Mouse (Mus musculus) right cerebral cortex, adult 18-20 months (tissue): ENCODE measurements around the gene Sgsm1.

ENCODE experiments used
- DNase-seq: peaks from one replicate; pipeline ENCODE4 v3.0.0; 2022; ENCODE audit warnings: mixed read lengths

The Sgsm1 gene

GRCm38 (mm10) chr5:113214455-113214854, 96.1 kb downstream of the Sgsm1 start:
- DNase-seq = no peak

- no peak for DNase-seq
These were observed 96.5 kb downstream of the Sgsm1 start for GRCm38 (mm10) chr5:113214041-113214440.

DNA sequence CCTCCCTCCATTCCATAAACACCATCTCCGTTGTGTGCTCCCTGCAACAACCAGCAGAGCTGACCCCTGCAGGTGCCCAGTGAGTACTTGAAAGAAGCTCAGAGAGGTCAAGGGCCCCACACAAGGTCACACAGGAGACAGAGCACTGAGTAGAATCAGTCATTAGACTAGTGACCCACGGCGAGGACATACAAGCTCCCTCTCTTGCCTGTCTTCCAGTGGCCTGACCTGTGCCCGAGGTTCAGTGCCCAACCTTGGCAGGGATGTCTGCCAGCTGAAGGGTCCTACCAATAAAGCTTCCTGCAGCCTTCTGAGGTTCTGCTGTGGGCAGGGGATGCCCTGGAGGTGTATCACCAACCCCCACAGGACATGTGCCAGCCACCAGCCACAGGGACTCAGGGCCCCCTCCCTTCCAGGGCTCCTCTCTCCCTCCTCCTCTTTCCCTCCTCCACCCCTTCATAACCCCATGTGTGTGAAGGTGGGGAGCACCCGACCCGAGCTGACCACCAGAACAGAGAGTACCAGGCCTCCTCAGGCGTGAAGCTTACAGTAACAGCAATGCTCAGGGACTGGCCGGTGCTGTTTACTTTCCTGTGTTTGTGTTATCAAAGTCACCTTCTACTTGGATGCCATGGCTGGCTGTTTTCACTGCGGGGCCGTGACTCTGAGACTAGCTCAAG, 98.3 kb downstream of the Sgsm1 start:
- no peak for DNase-seq

DNA sequence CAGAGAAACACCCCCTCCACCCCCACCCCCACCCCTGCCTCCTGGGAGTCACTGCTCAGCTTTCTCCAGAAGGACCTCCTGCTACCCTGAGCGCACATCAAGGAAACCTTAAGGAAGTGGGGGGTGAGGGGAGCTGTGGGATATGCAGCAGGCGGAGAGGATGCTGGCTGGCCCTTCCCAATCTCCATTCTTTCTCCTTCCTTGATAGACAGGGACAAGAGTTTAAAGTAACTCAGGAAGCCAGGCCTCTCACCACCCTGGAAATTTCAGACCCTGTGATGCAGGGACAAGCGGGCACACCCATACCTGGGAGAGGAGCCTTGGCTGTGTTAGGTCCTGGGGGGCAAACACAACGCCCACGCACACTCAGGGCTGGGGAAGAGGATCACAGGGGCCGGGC, 100.3 kb downstream of the Sgsm1 start:
- DNase-seq = no peak

- DNase-seq = no peak
These were observed 100.7 kb downstream of the Sgsm1 start for GRCm38 (mm10) chr5:113209898-113210297.

DNA sequence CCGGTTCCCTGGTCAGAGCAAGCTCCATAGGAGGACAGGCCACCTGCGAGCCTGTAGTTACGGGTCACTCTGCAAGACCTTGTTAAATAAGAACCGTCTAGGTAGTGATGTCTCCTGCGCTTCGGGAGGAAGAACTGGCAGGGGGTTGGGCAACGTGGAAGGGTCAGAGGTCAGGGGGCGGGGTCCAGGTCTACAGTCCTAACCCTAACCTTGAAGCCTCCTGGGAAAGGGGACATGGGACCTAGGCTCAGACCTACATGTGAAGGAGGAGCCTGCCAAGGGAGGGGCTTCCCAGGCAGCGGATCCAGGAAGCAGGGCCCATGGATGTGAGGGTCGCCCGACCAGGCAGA, 101.2 kb downstream of the Sgsm1 start:
- no peak for DNase-seq

- DNase-seq = peak; percentile 39
These were observed 101.8 kb downstream of the Sgsm1 start for GRCm38 (mm10) chr5:113208622-113209400.

DNA sequence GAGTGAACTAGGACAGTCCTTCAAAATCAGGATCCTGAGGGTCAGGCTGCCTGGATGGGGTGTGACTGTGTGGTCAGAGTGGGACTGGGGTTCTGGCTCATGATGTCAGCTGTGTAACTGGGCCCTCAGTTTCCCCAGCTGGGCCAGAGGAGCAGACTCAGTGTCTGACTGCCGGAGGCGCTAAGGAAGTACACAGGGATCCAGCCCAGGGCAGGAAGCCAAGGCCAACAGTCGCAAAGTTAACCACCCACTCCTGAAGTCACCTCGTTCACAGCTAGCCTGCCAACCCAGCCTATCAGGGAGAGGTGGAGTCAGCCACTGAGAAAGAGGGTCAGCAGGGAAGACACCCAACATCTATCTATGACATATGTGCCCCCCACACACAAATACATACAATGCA, 102.5 kb downstream of the Sgsm1 start:
- no peak for DNase-seq

GRCm38 (mm10) chr5:113206670-113207352, 103.8 kb downstream of the Sgsm1 start:
- no peak for DNase-seq

- DNase-seq = no peak
These were observed 106.4 kb downstream of the Sgsm1 start for GRCm38 (mm10) chr5:113204193-113204592.

- no peak for DNase-seq
These were observed 110.8 kb downstream of the Sgsm1 start for GRCm38 (mm10) chr5:113199772-113200134.

GRCm38 (mm10) chr5:113199126-113199771, 111.3 kb downstream of the Sgsm1 start:
- DNase-seq = no peak

GRCm38 (mm10) chr5:113196916-113197794, 113.4 kb downstream of the Sgsm1 start:
- DNase-seq = no peak

DNA sequence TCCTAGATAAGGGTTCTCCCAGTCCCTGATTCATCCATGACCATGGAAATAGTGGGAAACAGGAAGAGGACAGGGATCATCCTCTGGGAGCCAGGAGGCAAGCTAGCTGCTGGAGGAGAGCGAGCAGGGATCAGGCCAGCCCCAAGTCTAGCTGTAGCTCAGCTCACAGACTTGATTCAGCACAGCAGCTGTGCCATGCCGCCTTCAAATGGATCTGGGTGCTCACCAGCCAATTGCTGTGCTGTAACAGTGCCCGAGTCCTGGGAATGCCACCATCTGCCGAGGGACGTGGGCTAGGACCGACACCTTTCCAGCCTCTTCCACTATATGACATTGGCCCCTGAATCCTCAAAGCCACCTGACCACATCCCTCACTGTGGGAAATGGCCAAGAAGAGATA, 114.7 kb downstream of the Sgsm1 start:
- DNase-seq = peak; percentile 65

DNA sequence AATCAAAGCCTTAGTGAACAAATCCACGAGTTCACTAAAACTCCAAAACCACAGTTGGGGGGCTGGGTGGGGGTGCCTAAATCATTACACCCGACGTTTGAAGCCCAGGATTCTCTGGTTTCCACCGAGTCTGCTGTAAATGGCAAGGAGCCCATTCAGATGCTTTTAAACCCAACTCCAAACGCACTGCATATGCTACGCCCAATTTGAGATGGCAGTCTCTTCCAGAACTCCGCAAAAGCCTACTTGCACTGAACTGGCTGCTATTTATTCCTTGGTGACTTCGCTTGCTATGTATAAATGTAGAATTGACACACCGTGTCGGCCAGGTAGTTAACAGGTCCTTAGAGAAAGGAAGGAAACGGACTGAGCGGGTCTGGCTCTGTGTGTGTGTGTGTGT, 115.1 kb downstream of the Sgsm1 start:
- DNase-seq = peak; percentile 45

DNA sequence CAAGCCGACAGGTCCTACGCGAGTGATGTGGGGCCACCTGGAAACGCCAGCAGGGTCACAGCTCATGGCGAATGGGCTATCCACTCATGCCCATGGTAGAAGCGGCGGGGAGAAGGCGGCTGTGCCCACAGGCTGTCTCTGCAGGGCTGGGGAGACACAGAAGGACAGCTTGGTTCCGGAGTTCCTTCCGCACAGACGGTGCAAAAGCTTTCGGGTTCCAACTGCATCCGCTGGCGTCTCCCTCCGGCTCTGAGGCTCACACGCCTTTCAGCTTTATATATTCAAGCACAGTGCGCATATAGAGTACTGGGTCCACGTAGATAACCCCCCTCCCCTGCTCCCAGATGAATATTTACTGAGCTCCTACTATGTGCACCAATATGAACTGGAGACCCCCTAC, 116.8 kb downstream of the Sgsm1 start:
- peak; percentile 48 for DNase-seq
